Mouse (Mus musculus): ENCODE data around the gene Cyp46a1. TPM values are rescaled to one million over a fixed set of nuclear protein-coding genes. Genes with fewer than 3 reads are reported as not detected.

Cyp46a1 gene
- 100 to 1,000 TPM; 270 to 290 TPM for total RNA-seq (2021)
- long read RNA-seq, experiment 1, transcript Cyp46a1-201 (15 exons, 2,118 nt), result major isoform, 543 of 664 reads
- long read RNA-seq, experiment 1, partial matches to known transcripts, result 27 of 664 reads
- long read RNA-seq, experiment 1, other reads (novel, unspliced or antisense), result 94 of 664 reads
- long read RNA-seq, experiment 2, transcript Cyp46a1-201 (15 exons, 2,118 nt), result major isoform, 352 of 471 reads
- long read RNA-seq, experiment 2, partial matches to known transcripts, result 28 of 471 reads
- long read RNA-seq, experiment 2, other reads (novel, unspliced or antisense), result 91 of 471 reads

DNA sequence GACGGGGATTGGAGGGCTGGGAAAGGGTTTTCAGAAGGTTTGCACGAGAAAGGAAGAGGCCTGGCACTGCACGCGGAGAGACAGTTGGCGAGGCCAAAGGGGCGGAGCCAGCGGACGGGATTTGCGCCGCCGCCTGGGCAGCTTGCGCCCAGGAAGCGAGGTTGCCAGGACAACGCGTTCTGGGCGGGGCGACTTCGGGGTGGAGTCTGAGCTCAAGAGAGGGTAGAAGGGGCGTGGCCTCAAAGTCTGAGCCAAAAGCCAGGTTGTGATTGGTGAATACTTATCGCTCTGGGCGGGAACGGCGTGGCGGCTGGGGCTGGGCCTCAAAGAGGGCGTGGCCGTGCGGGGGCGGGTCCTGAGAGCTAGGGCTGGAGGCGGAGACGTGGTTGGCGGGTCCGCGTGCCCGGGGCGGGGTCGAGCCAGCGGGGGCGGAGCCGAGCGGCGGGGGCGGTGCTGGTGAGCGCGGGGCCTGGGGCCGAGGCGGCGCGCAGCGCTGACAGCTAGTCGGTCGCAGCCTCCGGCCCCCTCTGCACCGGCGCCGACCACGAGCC lies at the start of gene Cyp46a1:
Gene Cyp46a1, plus strand, starts transcription at position 487 of the 551 bp plus-strand sequence.
- no peak; the same call in 1 of the 2 replicates for TF ChIP-seq CTCF (IDR thresholded peaks at IDR 0.05)
- H3K4me3 ChIP-seq, result peak within 1 kb of the TSS; percentile 68
- DNase-seq (ENCODE audit: extremely low spot score in 1 of 2, low spot score in 2 of 2), result peak; percentile 99 to 100
- intact Hi-C loops (cut with DNase I), result loop anchor here (1.0 kb wide), 1 partner anchor 160 kb away; no protein-coding TSS in a partner anchor
- H3K27ac ChIP-seq, result peak within 1 kb of the TSS; percentile 81

GRCm38 (mm10) chr12:108284455-108285224 lies 49.5 kb upstream of the Cyp46a1 start:
- intact Hi-C loops (cut with DNase I), result no loop called here
- DNase-seq (ENCODE audit: extremely low spot score in 1 of 2, low spot score in 2 of 2), result no peak
- no peak for TF ChIP-seq CTCF (IDR thresholded peaks at IDR 0.05)
- H3K27ac ChIP-seq, result no peak overlapping the region
- H3K4me3 ChIP-seq, result no peak overlapping the region

DNA sequence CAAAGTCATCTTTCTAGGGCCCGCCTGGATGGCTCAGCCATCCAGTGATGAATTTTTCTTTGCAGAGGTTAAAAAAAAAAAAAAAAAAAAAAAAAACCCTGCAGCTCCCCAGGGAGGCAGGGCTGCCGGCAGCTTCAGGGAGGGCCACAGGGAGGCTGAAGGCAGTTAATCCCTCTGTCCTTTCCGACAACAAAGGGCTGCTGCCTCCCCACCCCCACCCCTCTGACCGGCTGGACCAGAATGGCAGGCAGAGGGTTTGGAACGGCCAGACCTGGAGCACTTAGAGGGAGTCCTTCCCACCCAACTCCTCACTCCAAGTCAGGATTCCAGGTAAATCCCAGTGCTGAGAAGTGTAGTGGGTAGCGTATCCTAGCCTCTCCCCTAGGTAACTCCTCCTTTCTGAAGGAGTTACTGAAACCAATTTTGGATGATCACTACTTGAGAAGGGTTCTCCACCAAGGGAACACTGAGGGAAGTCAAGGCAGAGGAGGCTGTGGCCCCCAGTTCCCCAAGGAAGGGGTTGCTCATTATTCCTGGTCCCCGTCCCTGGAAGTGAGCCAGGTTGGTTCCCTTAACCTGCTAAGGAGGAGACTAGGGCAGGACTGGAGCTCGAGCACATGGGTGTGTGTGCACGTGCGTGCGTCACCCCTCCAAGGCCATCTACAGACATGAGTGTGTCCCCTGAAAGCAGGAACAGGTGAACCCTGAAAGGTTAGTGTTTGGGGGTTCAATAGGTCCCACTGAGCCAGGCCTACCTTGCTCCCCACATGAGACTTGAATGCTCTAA lies 48.8 kb upstream of the Cyp46a1 start:
- DNase-seq (ENCODE audit: extremely low spot score in 1 of 2, low spot score in 2 of 2), result no peak
- no peak for TF ChIP-seq CTCF (IDR thresholded peaks at IDR 0.05)
- Histone ChIP-seq H3K27ac (no peak overlapping the region), H3K4me3 (no peak overlapping the region)
- intact Hi-C loops (cut with DNase I), result no loop called here

GRCm38 (mm10) chr12:108286381-108286780 lies 47.8 kb upstream of the Cyp46a1 start:
- no peak for DNase-seq (ENCODE audit: extremely low spot score in 1 of 2, low spot score in 2 of 2)
- H3K27ac ChIP-seq, result no peak overlapping the region
- no peak for TF ChIP-seq CTCF (IDR thresholded peaks at IDR 0.05)
- H3K4me3 ChIP-seq, result no peak overlapping the region
- intact Hi-C loops (cut with DNase I), result no loop called here

DNA sequence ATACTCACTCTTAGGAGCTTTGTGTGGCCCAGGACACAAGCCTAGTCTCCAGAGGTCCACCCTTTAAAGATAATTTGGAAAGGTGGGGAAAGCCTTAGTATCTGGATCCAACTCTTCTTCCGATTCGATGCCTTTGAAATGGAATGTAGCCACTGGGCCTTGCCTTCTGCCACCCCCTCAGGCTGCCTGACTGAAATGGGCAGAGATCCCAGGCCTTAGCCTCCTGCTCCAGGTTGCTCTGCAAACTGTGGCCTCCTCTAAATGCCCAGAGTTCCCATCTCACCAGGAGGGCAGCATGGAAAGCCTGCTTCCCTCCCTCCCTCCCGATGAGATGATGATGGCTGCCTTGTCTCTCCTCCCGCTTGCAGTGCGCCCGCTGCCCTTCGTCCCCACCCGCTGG lies 47.2 kb upstream of the Cyp46a1 start:
- Histone ChIP-seq H3K4me3 (no peak overlapping the region), H3K27ac (no peak overlapping the region)
- TF ChIP-seq CTCF (IDR thresholded peaks at IDR 0.05), result no peak
- intact Hi-C loops (cut with DNase I), result no loop called here
- no peak for DNase-seq (ENCODE audit: extremely low spot score in 1 of 2, low spot score in 2 of 2)

DNA sequence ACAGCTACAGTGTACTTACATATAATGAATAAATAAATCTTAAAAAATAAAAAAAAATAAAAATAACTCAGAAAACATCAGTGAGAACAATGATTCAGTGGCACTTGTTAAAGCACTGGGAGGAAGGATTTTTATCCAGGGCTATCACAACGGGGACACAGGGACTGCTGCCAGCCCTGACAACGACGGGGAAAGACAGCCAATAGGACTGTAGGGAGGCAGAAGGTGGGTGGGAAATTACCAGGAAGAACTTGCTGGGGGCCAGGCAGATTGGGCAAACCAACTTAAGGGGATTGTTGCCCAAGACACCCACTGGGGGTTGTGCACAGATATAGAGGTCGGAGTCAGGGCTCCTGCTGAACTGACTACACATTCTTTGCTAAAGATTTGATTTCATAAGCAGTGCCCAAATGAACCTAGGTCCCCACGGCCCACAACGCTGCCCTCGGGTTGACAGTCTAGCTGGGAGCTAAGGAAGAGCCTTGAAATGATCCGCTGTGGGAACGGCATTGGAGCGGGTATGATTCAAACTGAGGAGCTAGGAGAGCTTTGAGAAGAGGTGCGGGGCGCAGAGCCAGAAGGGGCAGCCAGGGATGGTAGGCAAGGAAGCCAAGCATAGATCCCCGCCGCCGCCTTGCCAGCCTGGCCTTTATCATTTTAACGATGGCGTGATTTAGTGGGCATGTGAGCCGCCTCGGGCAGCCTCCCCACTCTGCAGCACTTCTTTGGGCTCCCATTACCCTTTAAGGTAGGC lies 45.9 kb upstream of the Cyp46a1 start:
- H3K27ac ChIP-seq, result no peak overlapping the region
- H3K4me3 ChIP-seq, result no peak overlapping the region
- TF ChIP-seq CTCF (IDR thresholded peaks at IDR 0.05), result no peak
- DNase-seq (ENCODE audit: extremely low spot score in 1 of 2, low spot score in 2 of 2), result no peak
- intact Hi-C loops (cut with DNase I), result no loop called here

DNA sequence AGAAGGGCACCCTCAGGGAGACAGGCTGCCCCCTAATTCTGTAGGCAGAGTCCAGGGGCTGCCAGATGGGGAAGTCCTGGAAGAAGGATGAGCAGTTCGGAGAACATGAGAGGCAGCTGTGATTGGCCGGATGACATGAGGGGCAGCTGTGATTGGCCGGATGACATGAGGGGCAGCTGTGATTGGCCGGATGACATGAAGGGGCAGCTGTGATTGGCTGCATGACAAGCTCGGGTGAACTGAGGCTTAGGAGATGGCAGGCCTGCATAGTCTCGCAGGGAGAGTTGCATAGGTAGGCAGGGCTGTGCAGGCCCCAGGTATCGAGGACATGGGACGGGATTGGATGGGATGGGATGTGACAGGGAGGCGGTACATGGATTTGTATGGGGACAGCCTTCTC lies 41.8 kb upstream of the Cyp46a1 start:
- Histone ChIP-seq H3K27ac (no peak overlapping the region), H3K4me3 (no peak overlapping the region)
- DNase-seq (ENCODE audit: extremely low spot score in 1 of 2, low spot score in 2 of 2), result no peak
- no peak for TF ChIP-seq CTCF (IDR thresholded peaks at IDR 0.05)
- intact Hi-C loops (cut with DNase I), result no loop called here

DNA sequence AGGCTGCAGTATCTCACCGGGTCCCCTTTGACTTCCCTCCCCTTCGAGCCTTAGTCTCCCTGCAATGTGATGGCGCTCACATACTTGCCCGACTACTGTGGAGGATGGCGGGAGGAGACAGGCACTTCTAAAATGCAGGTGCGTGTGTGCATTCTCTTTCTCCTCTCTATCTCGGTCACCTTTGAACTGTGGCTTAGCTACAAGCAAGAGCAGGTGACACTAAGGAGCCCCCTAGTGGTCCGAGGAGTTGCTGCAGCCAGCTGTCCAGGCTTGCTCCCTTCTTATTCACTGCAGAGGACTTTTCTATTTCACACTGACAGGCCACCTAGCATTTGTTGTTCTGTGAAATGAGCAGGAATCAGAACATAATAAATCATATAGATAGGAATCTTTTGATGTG lies 41.2 kb upstream of the Cyp46a1 start:
- intact Hi-C loops (cut with DNase I), result loop anchor here (1.0 kb wide), 2 partner anchors 76 to 84 kb away; no protein-coding TSS in a partner anchor
- DNase-seq (ENCODE audit: extremely low spot score in 1 of 2, low spot score in 2 of 2), result peak; percentile 66 to 72
- no peak overlapping the region for H3K27ac ChIP-seq
- TF ChIP-seq CTCF (IDR thresholded peaks at IDR 0.05), result peak; percentile 95
- no peak overlapping the region for H3K4me3 ChIP-seq

- intact Hi-C loops (cut with DNase I), result no loop called here
- no peak overlapping the region for H3K4me3 ChIP-seq
- no peak overlapping the region for H3K27ac ChIP-seq
- TF ChIP-seq CTCF (IDR thresholded peaks at IDR 0.05), result no peak
- DNase-seq (ENCODE audit: extremely low spot score in 1 of 2, low spot score in 2 of 2), result no peak
Observed at GRCm38 (mm10) chr12:108294620-108295019, 39.6 kb upstream of the Cyp46a1 start.

- no peak overlapping the region for H3K4me3 ChIP-seq
- no peak for DNase-seq (ENCODE audit: extremely low spot score in 1 of 2, low spot score in 2 of 2)
- peak; percentile 38 for TF ChIP-seq CTCF (IDR thresholded peaks at IDR 0.05)
- intact Hi-C loops (cut with DNase I), result no loop called here
- no peak overlapping the region for H3K27ac ChIP-seq
Observed at GRCm38 (mm10) chr12:108297033-108297432, 37.1 kb upstream of the Cyp46a1 start.

- H3K4me3 ChIP-seq, result no peak overlapping the region
- DNase-seq (ENCODE audit: extremely low spot score in 1 of 2, low spot score in 2 of 2), result no peak
- no peak overlapping the region for H3K27ac ChIP-seq
- intact Hi-C loops (cut with DNase I), result no loop called here
- no peak for TF ChIP-seq CTCF (IDR thresholded peaks at IDR 0.05)
Observed at GRCm38 (mm10) chr12:108301006-108301405, 33.2 kb upstream of the Cyp46a1 start.

Measured in left cerebral cortex, adult 2 months (tissue).